Mouse (Mus musculus) testis, postnatal 10 days (tissue): ENCODE measurements around the gene Adgra1.
A peak's percentile ranks its signal among the peaks of the same experiment; 100 is the strongest.

Source experiments
- DNase-seq: peaks from one replicate; pipeline ENCODE4 v3.0.0; 2021; ENCODE audit warnings: low spot score

The Adgra1 gene

DNA sequence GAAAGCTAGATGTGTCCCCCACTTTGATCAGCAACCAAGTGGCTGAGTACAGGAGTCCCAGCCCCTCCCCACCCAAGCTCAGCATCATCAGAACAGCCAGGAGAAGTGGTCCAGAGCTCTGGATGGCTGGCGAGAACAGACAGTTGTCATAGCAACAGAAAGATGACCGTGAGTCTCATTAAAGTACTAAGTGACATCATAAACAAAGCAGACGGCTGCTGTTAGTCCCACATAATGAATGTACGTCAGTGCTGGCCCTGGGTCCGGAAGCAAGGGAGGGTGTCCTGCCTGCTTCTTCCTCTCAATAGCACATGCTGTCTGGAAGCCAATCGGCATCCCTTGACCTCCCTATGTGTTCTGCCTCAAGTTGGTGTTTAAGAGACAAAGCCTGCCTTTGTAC is 16.2 kb downstream of the Adgra1 start:
- no peak for DNase-seq

DNA sequence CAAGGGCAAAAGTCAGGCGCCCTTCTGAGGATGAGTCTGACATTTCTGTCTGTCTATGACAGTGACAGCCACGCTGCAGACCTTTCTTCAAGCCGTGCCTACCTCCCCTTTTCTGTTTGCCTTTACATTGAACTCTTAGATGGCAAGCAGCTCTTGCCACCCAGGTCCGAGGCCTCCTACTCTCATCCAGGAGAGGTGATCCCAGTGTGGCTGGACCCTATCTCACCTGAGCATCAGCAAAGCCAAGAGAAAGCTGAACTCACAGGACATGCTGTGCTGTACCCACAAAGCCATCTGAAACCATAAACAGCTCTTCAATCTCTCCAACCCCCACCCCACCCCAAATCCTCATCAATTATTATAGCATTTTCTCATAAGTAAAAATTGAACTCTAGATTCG is 16.7 kb downstream of the Adgra1 start:
- no peak for DNase-seq

DNA sequence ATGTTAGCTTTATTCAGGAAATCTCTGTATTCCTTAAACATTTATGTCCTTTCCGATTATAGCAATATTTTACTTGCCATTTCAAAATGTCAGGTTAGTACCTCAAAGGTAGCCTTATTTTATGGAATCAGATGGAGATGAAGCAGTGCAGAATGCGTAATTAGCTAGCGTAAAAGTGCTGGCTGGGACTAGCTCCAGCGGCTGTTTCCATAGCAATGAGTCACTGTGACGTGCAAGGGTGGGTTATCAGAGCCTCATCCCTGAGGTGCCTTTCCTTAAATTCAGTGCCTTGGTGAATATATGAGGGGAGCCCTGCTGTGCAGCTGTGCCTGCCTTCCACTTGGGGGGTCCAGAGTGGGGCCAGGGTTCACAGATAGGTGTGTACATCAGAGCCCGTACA is 17.1 kb downstream of the Adgra1 start:
- no peak for DNase-seq

DNA sequence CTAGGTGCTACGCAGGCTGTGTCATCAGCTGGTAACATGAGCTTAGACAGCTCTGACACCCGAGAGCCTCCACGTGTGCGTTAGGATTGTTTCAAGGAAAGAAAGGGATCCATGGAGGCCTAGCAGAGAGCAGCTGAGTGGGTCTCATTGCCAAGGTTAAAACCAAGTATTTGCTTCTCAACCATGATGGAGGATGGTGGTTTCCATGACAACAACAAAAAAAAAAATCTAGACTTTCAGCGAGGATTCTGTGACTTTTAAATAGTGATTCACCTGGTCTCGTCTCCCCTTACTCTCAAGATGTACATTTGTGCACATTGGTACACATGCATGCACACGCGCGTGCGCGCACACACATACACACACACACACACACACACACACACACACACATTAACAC is 21.3 kb downstream of the Adgra1 start:
- DNase-seq = no peak

DNA sequence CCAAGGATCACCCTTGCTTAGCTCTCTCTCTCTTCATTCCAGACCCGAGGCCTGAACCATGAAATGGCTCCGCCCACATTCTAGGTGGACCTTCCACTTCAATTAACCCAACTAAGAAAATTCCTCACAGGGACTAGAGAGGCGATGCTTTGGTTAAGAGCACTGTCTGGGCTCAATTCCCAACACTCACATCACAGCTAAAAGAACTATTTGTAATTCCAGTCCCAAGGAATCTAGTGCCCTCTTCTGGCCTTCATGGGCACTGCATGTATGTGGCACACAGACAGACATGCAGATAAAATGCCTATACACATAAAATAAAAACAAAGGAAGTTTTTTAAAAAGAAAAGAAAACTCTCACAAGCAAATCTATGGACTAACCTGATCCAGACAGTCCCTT is 27.4 kb downstream of the Adgra1 start:
- peak; percentile 79 for DNase-seq

DNA sequence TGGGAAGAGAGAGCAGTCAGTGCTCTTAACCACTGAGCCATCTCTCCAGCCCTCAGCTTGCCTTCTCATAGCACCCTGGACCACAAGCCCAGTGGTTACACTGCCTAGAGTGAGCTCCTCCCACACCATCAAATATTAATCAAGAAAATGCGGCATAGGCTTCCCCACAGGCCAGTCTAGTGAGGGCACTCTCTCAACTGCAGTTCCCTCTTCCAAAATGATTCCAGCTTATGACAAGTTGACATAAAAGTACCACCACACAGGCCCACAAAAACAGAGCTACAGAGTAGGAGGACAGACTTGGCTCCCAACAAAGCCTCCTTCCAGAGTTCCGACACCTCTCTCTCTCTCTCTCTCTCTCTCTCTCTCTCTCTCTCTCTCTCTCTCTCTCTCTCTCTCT is 29.1 kb downstream of the Adgra1 start:
- no peak for DNase-seq

DNA sequence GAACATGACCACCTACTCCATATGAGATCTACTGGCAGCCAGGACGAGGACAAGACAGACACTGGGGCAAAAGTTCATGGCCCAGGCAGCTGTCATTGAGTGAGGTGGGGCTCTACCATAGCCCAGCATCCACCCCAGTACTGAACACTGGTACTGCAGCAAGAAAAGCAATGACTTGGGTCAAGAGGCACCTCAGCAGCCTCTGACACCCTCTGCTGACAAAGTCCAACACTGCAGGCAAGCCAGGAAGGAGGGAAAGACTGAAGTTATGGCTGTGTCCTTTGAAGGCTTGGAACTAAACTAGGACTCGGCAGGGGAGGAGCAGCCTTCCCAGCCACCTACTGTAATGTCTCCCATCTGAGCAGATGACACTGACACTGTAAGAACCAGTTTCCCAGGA is 30.3 kb downstream of the Adgra1 start:
- peak; percentile 59 for DNase-seq

DNA sequence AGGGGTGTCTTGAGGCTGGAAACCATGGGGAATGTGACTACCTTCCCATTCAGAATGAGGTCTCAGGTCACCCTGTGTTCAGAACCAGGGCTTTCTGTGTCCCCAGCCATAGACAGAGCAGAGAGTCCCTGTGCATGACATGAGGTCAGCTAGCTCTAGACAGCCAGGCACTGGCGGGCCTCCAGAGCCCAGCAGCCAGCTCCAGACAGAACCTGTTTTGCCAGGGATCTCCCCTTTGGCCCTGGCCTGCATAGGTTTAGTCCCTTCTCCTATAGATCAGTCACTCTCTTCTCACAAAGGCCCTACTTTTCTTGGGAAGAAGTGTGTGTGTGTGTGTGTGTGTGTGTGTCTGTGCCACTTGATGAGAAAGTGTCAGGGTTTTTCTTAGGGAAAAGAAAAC is 30.9 kb downstream of the Adgra1 start:
- DNase-seq = no peak

DNA sequence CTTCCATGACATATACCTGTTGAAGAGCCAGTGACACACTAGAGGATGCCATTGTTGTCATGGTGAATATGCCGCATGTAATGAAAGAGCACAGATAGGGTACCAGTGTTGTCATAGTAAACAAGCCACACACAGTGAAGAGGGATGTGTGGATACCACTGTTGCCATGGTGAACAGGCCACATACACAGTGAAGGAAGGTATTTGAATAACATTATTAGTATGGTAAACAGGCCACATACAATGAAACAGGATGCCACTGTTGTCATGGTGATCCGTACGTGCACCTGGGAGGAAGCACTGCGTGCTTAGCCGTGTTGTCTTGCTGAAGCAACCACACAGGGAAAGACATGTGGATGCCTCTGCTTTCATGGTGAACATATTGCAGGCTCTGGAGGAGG is 37.0 kb downstream of the Adgra1 start:
- DNase-seq = no peak

DNA sequence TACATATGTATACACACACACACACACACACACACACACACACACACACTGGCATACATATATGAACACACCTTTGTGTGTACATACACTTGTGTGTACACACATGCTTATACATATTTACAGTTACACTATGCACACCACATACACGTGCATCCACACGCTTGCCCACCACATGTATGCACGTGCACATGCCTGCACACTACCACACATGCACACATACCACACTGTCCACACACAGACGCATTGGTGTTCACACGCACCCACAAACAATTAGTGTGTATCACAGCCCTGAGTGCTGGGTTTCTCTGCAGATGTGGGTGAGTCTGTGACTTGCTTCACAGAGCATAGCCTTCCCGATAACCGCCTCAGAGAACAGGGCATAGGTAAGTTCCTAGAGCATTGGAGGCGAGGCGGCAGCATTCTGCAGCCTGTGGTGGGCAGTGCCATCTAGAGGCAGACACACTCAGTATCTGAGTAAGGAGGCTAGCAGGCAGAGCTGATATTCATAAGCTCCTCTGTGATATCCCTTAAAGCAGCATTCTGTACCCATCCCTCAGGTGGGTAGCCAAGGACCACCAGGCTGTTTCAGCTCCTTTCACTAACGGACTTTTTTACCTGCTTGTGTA is 43.3 kb downstream of the Adgra1 start:
- peak; percentile 61 for DNase-seq

DNA sequence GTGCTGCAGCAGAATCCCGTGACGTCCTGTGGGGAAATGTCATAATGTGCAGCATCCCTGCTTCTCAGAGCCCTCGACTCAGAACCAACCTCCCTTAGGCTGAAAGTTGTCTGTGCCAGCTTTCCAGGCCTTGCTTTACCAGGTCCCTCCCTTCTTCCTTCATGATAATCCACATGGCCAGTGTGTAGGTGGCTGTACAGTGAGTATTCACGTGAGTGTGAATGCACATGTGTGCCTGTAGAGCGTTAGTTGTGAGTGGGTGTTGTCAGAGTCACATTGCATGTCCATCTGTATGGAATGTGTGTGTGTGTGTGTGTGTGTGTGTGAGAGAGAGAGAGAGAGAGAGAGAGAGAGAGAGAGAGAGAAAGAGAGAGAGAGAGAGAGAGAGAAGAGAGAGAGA is 44.1 kb downstream of the Adgra1 start:
- DNase-seq = no peak

DNA sequence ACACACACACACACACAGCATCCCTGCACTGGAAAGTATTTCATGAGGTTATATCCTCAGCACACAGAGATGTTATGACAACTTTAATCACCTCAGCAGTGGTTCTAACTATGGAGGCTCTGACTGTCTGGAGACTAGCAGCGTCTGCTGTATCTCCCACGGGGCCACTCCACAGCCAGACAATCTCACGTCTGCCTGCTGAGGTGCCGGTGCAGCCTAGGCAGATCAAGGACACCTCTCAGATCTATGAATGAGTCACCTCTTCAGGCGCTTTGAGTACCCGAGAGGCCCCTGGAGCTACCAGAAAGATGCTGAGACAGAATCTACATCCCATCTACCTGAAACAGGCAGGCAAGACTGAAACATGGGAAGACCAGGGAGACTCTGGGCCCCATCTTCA is 44.6 kb downstream of the Adgra1 start:
- DNase-seq = no peak

DNA sequence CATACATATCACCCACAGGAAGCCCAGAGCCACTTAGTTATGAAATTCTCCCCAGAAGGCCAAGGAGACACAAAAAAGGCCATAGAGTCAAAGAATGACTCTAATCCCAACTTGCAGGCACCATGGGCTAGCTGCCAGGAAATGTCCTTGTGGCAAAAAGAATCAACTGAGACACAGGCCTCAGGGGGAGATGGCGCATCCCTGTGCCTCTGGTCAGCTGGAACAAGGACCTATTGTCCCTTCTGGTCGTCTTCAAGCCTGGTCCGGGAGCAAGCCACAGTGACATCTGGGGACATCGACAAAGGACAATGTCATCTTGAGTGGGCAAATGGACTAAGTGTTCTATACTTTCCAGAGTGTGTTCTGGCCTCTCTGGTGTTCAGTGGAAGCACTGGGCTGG is 49.6 kb downstream of the Adgra1 start:
- peak; percentile 59 for DNase-seq

DNA sequence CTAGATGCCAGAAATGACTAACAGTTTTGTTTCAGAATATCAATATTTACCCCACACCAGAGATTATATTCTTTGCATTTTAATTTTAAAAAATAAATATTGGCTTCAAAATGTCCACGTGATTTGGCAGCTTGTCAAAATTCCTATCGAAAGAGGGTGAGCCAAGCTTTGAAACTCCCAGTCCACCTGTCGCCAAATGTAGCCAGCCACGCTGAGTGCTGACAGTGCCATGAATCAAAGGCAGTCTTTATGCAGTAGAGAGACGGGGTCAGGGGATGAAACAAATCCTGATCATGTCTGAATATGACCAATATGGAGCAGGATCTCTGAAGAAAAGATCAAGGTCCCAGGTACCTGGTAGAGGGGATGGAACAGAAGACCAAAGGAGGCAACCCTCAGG is 57.8 kb downstream of the Adgra1 start:
- no peak for DNase-seq

DNA sequence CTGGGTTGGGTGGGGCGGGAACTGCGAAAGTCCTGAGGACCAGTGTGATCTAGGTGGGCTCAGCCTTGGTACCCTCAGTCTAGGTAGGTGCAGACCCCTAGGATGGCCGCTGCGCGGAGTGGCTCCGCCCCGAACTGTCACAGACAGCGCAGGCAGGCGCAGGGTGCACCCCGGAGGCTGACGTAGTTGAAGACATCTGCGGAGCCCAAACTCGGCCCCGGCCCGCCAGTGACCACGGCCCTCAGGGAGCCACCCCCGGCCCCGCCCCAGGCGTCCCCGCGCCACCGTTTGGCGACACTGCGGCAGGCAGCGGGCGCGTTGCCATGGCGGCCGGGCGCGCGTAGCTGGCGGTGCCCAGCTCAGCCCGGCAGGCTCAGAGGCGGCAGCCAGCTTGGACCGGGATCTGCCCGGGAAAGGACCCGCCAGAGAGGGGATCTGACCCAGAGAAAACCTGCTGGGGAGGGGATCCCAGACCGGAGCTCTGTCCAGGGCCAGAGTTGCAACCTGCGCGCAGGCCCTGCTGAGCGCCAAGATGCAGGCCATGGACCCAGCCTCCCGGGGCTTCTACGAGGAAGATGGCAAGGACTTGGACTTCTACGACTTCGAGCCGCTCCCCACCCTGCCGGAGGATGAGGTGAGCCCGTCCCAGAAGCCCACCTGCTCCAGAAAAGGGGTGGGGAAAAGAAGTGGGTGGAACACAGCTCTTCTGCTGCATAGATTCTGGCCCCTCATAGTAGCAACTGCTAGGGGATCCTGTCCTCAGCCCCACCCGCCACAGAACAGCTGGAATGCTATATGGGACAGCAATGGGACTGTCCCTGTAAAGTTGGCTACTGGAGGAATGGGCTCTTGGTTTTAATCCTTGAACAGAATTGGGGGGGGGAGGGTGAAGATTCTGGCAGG is 60.9 kb downstream of the Adgra1 start, which contains the start of gene Kndc1:
Gene Kndc1, plus strand, starts transcription at position 42 of the 903 bp plus-strand sequence.
- DNase-seq = peak; percentile 70

DNA sequence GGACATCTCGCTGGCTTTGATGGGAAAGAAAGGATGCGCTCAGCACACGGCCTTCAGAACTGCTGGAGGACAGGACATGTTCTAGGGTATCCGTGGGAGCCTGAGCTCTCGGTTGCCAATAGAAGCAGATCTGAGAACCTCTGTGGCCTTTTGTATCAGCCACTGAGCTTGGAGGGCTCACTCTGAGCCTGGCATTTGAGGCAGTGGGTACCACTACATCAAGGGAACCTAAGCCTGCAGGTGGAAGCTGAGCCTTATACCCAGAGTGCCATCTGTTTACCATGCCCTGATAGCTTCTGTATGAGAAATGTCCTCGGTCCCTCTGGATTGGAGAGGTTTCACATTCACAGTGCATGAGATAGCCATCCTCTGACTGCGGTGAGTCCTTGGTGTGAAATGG is 62.3 kb downstream of the Adgra1 start:
- DNase-seq = no peak

DNA sequence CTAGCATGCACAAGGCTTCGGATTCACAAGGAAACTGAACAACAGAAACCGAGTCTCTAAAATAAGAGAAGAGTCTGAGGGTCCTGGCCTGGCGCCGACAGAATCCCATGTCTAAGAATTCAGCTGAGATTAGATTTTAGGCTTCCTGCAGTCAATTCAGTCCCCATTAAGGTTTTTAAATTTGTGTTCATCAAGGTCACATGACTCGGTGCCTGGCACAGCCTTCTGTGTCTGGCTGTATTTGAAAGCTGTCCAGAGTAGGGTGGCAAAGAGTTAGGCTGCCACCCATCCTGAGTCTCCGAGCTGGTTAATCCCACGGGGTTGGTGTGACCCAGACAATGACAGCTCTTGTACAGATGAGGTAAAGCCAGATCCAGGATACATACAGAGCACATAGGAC is 62.8 kb downstream of the Adgra1 start:
- DNase-seq = no peak

DNA sequence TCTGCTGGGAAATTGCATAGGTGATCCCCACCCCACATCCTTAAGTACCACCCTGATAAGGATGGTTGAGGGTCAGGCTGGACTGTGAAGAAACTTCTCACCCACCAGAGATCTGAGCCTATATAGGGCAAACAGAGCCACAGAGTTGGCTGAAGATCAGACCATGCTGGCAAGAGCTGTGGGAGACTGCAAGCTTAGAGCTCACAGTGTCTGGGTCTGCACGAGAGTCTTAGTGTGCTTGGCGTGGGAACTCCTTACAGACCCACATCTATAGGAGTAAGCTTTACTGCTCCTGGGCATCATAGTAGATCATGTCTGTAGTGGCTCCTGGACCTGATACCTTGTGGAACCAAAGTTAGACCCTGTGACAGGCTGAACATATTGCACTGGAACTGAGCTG is 64.6 kb downstream of the Adgra1 start:
- no peak for DNase-seq

DNA sequence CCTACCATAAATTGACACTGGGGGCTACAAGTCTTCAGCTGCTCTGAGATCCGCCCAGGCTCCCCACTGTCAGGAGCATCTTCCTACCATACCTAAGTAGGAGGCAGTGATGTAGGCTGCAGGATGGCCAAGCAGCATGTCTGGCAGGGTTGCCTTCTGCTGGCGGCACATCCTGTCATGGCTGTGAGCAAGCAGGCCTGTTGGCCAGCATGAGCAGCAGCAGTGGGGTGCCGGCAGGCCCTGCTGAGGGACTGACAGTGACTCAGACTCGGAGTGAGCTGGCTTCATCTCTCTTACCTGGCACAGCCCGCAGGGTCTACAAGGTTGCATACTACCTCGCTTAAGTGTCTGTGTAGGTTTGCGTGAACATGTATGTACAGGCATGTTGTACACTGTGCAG is 65.5 kb downstream of the Adgra1 start:
- no peak for DNase-seq

DNA sequence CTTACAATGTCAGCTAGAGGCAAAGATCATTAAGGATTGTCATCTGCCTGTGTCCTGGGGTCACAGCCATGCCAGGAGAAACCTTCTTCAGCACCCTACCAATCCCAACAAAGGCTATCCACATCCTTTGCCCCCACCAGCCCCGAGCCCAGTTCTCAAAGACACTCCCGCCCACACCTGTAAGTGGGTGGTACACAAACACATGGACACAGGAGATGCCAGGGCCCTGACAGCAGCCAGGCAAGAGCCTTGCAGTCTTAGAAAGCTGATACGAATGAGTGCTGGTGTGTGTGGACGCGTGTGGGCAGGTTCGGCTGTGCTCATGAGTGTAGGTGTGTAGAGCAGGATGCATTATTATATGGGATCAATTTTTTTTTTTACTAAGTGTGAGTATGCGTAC is 66.5 kb downstream of the Adgra1 start:
- no peak for DNase-seq

DNA sequence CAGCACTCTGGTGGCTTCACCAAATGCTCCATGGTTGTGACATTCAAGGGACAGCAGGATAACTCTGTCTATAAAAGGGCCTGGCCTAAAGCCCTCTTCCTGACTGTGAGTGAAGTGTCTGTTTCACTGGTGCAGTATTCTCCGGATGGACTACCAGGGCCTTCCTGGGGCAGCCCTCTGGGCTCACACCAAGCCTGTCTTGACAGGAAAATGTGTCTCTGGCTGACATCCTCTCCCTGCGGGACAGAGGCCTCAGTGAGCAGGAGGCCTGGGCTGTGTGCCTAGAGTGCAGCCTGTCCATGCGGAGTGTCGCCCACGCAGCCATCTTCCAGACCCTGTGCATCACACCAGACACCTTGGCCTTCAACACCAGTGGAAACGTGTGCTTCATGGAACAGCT is 66.9 kb downstream of the Adgra1 start:
- no peak for DNase-seq

DNA sequence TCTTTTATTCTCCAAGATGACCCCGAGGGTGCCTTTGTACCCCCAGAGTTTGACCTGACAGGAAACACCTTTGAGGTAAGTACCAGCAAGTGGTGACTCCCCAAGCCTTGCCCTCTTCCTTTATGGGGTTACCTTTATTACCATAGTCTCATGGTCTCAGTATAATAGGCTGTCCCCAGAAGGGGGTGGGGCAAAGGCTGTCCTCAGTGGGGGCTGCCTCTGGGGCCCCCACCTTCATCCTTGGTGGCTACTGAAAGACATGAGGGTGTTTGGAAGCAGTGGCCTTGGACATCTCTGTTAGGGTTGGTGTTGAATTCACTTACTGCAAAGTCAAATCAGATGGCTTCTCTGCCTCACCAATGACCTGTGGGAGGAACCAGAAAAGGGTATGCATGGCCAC is 68.0 kb downstream of the Adgra1 start:
- no peak for DNase-seq

DNA sequence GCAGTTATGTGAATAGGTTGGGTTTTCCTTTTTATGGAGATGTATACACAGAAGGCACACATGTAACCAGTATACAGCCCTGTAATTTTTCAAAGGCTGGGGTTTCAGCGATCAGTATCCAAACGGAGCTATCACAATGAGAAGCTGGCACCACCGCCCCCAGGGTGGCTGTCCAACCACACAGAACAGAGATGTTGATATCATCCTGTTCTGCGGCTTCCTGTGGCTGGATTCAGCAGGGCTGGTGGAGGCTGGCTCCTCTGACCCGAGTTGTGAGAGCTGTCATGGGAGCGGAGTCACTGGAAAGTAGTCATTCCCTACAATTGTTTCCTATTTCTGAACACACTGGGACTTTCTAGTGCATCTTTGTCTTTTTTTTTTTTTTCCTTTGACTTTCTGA is 71.3 kb downstream of the Adgra1 start:
- DNase-seq = no peak

DNA sequence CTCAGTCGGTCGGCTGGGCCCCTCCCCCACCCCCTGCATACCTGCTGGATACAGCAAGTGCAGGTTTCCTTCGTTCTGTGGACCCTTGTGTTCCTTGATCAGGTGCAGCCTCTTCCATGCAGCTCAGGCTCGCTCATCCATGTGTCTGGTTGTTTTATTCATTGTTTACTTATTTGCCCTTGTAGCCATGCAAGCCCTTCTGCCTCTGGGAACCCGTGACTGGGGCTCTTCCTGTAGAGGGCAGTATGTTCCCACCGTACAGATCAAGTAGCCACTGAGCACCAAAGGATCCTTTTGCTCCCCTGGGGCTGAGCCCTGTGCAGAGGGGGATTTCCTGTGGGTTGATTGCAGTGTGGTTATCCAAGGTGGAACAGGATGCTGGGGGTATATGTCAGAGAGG is 71.7 kb downstream of the Adgra1 start:
- DNase-seq = peak; percentile 59
